Mouse (Mus musculus) limb, embryonic 11.5 days (tissue): Measurements from ENCODE around the gene Zbtb16. TPM values are rescaled to one million over a fixed set of nuclear protein-coding genes. Genes with fewer than 3 reads are reported as not detected.
A peak's percentile ranks its signal among the peaks of the same experiment; 100 is the strongest.

ENCODE experiments used
- ATAC-seq: fragments of 200-750 bp; cut with Nextera tagmentation; 2 replicates; pipeline ENCODE4 v1.8.0; 2017; ENCODE audit warnings: low read depth; ENCODE audit not compliant: insufficient number of reproducible peaks, low FRiP score, low TSS enrichment
- DNase-seq: peaks from one replicate; pipeline ENCODE4 v3.0.0-alpha.2; 2015; ENCODE audit warnings: low spot score
- H3K27ac ChIP-seq: fragments of 300-500 bp; sonication (generic); replicated peaks from 2 replicates; pipeline ENCODE4 v1.5.1; 2014; ENCODE audit warnings: low read depth, mild to moderate bottlenecking, low read length
- H3K27me3 ChIP-seq: fragments of 300-500 bp; sonication (generic); 2 replicates; pipeline ENCODE4 v1.6.1; 2014; ENCODE audit warnings: mild to moderate bottlenecking, low read length, mixed read lengths; ENCODE audit not compliant: control insufficient read depth, insufficient read depth
- H3K36me3 ChIP-seq: fragments of 300-500 bp; sonication (generic); 2 replicates; pipeline ENCODE4 v1.6.1; 2014; ENCODE audit warnings: mild to moderate bottlenecking, low read length, moderate library complexity, mixed read lengths; ENCODE audit not compliant: control insufficient read depth, insufficient read depth
- H3K4me1 ChIP-seq: fragments of 300-500 bp; sonication (generic); 2 replicates; pipeline ENCODE4 v1.6.1; 2014; ENCODE audit warnings: low read length, mixed read lengths; ENCODE audit not compliant: control insufficient read depth, insufficient read depth
- H3K4me2 ChIP-seq: fragments of 300-500 bp; sonication (generic); 2 replicates; pipeline ENCODE4 v1.6.1; 2014; ENCODE audit warnings: low read depth, mild to moderate bottlenecking, moderate library complexity; ENCODE audit not compliant: severe bottlenecking
- H3K4me3 ChIP-seq: fragments of 300-500 bp; sonication (generic); 2 replicates; pipeline ENCODE4 v1.5.1; 2014; ENCODE audit warnings: low read depth, low read length
- H3K9ac ChIP-seq: fragments of 300-500 bp; sonication (generic); 2 replicates; pipeline ENCODE4 v1.6.1; 2014; ENCODE audit warnings: mild to moderate bottlenecking, low read length
- H3K9me3 ChIP-seq: fragments of 300-500 bp; sonication (generic); 2 replicates; pipeline ENCODE4 v1.6.1; 2016; ENCODE audit warnings: low read length; ENCODE audit not compliant: control insufficient read depth
- WGBS: fragments of 180-500 bp; shearing (Covaris S2); extraction: QIAGEN DNeasy Blood & Tissue Kit; methylation state at CpG from one replicate; pipeline ENCODE4 v1.1.7; 2014; 5-methylcytosine and 5-hydroxymethylcytosine counted together
- polyA plus RNA-seq: library from polyadenylated mRNA; unstranded; fragments of >200 nt; fragmentation: Nextera tagmentation; extraction: Ambion mirVana; gene quantifications from 2 replicates; pipeline ENCODE4 v1.2.1, GENCODE M21; 2014

Gene Zbtb16
- 5.9 and 7.5 TPM in 2 replicates for polyA plus RNA-seq

DNA sequence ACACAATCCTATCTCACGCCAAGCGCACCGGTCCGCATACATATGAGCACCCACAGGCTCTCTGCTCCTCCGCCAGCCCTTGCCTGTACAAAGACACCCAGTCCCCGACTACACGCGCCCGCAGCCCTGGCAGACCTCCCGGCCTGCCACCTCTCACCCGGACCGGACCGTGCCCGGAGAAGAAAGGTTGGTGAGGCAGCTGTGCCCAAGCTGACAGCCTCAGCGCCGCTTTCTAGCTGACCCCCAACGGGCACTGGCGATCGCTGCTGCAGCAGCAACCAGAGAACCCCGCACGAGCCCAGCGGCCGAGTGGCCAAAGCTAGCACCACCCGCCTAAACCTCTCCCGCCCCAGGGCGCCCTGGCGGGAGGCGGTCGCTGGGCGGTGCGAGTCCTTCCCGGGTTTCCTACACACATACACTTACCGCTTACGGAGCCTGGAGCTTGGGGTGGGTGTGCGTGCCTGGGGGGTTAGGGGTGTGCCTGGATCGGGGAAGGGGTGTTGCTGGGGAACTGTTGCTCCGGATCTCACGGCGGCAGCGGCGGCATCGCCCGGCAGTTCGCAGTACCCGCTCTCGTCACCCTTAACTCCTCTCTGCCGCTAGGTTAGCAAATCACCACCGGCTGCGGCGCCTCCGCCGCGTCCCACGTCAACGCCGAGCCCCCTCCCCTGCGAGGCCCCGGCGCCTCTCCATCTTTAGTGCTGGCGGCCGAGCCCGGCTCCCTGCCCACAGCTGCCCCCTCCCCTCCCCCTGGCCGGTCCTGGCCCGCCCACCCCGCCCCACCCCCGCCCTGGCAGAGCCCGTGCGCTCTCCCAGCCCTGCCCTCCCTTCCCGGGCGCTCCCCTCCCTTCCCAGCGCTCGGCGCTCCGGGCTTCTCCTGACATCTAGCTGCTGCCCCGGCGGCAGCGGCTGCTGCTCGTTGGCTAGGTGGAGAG is at the start of gene Zbtb16:
Gene Zbtb16 (minus strand): TSS at position 592 of the 935 bp plus-strand sequence.
- Histone ChIP-seq H3K4me3 (peak within 1 kb of the TSS; percentile 70), H3K4me1 (peaks cover 34% of the 10 kb centered on the region), H3K36me3 (no peaks in the 10 kb centered on the region), H3K9me3 (no peaks in the 10 kb centered on the region), H3K4me2 (peak within 1 kb of the TSS; percentile 97), H3K27me3 (peaks cover 26% of the 10 kb centered on the region), H3K27ac (peak within 1 kb of the TSS; percentile 42; the same call in 1 of the 2 replicates), H3K9ac (peak within 1 kb of the TSS; percentile 67)
- DNase-seq (peak; percentile 89), ATAC-seq (peak; percentile 78)
- WGBS, result under 1% methylated on average over 67 of the region's 78 CpGs

GRCm38 (mm10) chr9:48872896-48873295 is 36.9 kb upstream of the Zbtb16 start:
- no peaks in the 10 kb centered on the region for H3K9me3 ChIP-seq
- H3K4me1 ChIP-seq, result no peaks in the 10 kb centered on the region
- WGBS, result 77% methylated on average over 8 of the region's 8 CpGs
- no peak overlapping the region for H3K4me3 ChIP-seq
- no peaks in the 10 kb centered on the region for H3K27me3 ChIP-seq
- ATAC-seq, result no peak
- H3K36me3 ChIP-seq, result no peaks in the 10 kb centered on the region
- no peak for DNase-seq
- no peak overlapping the region for H3K27ac ChIP-seq
- H3K4me2 ChIP-seq, result no peak overlapping the region
- no peak overlapping the region for H3K9ac ChIP-seq

GRCm38 (mm10) chr9:48866523-48867121 is 30.6 kb upstream of the Zbtb16 start:
- no peak for ATAC-seq
- Histone ChIP-seq H3K27me3 (peaks cover 3% of the 10 kb centered on the region; the same call in 1 of the 2 replicates), H3K9me3 (no peaks in the 10 kb centered on the region), H3K36me3 (no peaks in the 10 kb centered on the region), H3K4me2 (no peak overlapping the region; the same call in 1 of the 2 replicates), H3K4me3 (no peak overlapping the region), H3K9ac (no peak overlapping the region), H3K27ac (no peak overlapping the region), H3K4me1 (peaks cover 7% of the 10 kb centered on the region)
- 38% methylated on average over 12 of the region's 12 CpGs for WGBS
- no peak for DNase-seq

- Histone ChIP-seq H3K27me3 (peaks cover 3% of the 10 kb centered on the region; the same call in 1 of the 2 replicates), H3K4me3 (no peak overlapping the region), H3K9me3 (no peaks in the 10 kb centered on the region), H3K27ac (no peak overlapping the region), H3K4me2 (no peak overlapping the region), H3K4me1 (peaks cover 7% of the 10 kb centered on the region), H3K9ac (no peak overlapping the region), H3K36me3 (no peaks in the 10 kb centered on the region)
- DNase-seq (no peak), ATAC-seq (no peak)
- WGBS, result 62% methylated on average over 9 of the region's 9 CpGs
Measured at GRCm38 (mm10) chr9:48865235-48865634, 29.2 kb upstream of the Zbtb16 start.

GRCm38 (mm10) chr9:48861481-48861880 is 25.5 kb upstream of the Zbtb16 start:
- H3K27me3 ChIP-seq, result peaks cover 3% of the 10 kb centered on the region; the same call in 1 of the 2 replicates
- ATAC-seq, result no peak
- no peak overlapping the region for H3K4me2 ChIP-seq
- no peak overlapping the region for H3K9ac ChIP-seq
- H3K4me1 ChIP-seq, result no peaks in the 10 kb centered on the region
- H3K9me3 ChIP-seq, result no peaks in the 10 kb centered on the region
- DNase-seq, result no peak
- H3K4me3 ChIP-seq, result no peak overlapping the region
- WGBS, result 85% methylated on average over 10 of the region's 10 CpGs
- no peaks in the 10 kb centered on the region for H3K36me3 ChIP-seq
- H3K27ac ChIP-seq, result no peak overlapping the region

- ATAC-seq (peak; percentile 60; the same call in 1 of the 2 replicates), DNase-seq (peak; percentile 84)
- WGBS, result 3% methylated on average over 6 of the region's 6 CpGs
- peaks cover 3% of the 10 kb centered on the region; the same call in 1 of the 2 replicates for H3K27me3 ChIP-seq
- H3K4me1 ChIP-seq, result no peaks in the 10 kb centered on the region
- H3K4me2 ChIP-seq, result no peak overlapping the region
- H3K9me3 ChIP-seq, result no peaks in the 10 kb centered on the region
- no peak overlapping the region for H3K9ac ChIP-seq
- H3K36me3 ChIP-seq, result no peaks in the 10 kb centered on the region
- H3K4me3 ChIP-seq, result no peak overlapping the region
- no peak overlapping the region for H3K27ac ChIP-seq
Measured at GRCm38 (mm10) chr9:48860526-48860845, 24.5 kb upstream of the Zbtb16 start.

GRCm38 (mm10) chr9:48859828-48860525 is 24.0 kb upstream of the Zbtb16 start:
- H3K9ac ChIP-seq, result no peak overlapping the region
- no peak overlapping the region for H3K4me3 ChIP-seq
- H3K4me1 ChIP-seq, result peaks cover 1% of the 10 kb centered on the region; the same call in 1 of the 2 replicates
- no peaks in the 10 kb centered on the region for H3K9me3 ChIP-seq
- 22% methylated on average over 10 of the region's 10 CpGs for WGBS
- H3K27me3 ChIP-seq, result peaks cover 3% of the 10 kb centered on the region; the same call in 1 of the 2 replicates
- ATAC-seq (no peak; the same call in 1 of the 2 replicates), DNase-seq (no peak)
- no peaks in the 10 kb centered on the region for H3K36me3 ChIP-seq
- H3K4me2 ChIP-seq, result no peak overlapping the region
- no peak overlapping the region for H3K27ac ChIP-seq

- 80% methylated on average over 7 of the region's 7 CpGs for WGBS
- Histone ChIP-seq H3K9me3 (no peaks in the 10 kb centered on the region), H3K27ac (no peak overlapping the region), H3K36me3 (no peaks in the 10 kb centered on the region), H3K27me3 (peaks cover 3% of the 10 kb centered on the region; the same call in 1 of the 2 replicates), H3K4me1 (peaks cover 4% of the 10 kb centered on the region; the same call in 1 of the 2 replicates), H3K9ac (no peak overlapping the region), H3K4me3 (no peak overlapping the region), H3K4me2 (no peak overlapping the region)
- DNase-seq, result no peak
- ATAC-seq, result no peak
Measured at GRCm38 (mm10) chr9:48857944-48858343, 21.9 kb upstream of the Zbtb16 start.
